Mouse (Mus musculus) right cerebral cortex, postnatal 25 days (tissue): Measurements from ENCODE around the gene Ttc28.

Source experiments
- DNase-seq: peaks from one replicate; pipeline ENCODE4 v3.0.0; 2022

Ttc28 gene

DNA sequence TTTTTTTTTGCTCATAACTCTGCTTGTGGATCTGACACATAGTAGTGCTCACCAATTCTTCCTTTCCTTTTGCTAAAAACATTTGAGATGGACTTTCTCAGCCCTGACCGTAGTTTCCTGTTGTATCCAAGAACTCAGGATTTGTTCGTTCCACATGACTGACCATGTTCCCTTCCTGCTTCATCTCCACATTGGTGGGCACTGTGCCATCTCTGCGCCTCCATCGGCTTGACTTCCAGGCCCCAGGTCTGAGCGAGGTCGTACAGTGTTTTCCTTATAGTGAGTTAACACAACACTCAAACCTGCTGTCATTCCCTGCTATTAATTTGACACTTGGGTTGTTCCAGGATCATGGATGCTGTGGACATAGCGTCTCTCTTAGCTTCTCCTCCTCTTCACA lies 225.2 kb downstream of the Ttc28 start:
- DNase-seq = no peak

- no peak for DNase-seq
Observed at GRCm38 (mm10) chr5:111111378-111111777, 231.8 kb downstream of the Ttc28 start.

DNA sequence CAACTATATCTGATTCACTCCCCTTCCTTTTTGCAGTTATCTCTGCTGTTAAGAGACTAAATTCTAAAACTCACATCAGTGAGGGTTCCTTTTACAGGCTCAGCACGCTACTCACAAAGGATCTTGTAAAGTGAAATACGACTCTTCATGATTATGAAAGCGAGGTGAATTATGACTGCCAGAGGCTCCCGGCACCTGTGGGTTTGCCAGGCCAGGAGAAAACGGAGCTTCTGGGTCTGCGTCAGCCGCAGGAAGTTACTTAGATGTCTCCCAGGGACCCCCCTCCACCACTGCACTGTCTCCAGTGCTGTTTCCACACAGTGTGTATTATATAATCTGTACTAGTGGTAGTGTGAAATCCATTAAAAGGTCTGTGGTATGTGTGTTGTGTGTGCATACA lies 233.6 kb downstream of the Ttc28 start:
- no peak for DNase-seq

DNA sequence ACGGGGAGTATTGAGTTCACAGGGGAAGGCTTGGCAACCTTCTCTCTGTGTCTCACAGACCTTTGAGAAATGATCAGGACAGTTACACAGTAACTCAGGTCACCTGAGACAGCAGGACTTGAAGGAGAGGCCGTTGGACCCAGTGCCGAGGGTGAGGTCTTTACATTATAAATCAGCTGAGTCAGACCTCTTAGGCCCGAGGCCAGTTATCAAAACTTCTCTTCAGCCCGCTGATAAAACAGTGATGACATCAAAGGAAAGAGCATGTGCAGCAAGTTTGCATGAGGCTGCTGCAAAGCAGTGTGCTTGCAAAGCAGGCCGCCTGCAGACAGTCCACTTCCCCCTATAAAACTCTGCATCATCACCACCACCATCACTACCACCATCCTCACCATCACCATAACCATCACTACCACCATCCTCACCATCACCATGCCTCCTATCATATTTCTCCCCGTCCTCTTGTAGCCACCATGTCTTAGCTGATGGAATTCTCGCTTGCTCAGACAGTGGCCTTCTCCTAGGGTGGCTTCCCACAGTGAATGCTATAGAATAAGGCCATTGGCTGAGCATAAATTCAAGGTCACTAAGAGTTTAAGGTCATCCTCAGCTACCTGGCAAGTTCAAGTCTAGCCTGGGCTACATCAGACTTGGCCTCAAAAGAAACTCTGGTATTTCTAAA lies 234.2 kb downstream of the Ttc28 start:
- DNase-seq = no peak

GRCm38 (mm10) chr5:111114597-111114996 lies 235.0 kb downstream of the Ttc28 start:
- no peak for DNase-seq

- no peak for DNase-seq
Observed at GRCm38 (mm10) chr5:111115519-111116350, 236.1 kb downstream of the Ttc28 start.

GRCm38 (mm10) chr5:111119805-111120204 lies 240.2 kb downstream of the Ttc28 start:
- DNase-seq = no peak

DNA sequence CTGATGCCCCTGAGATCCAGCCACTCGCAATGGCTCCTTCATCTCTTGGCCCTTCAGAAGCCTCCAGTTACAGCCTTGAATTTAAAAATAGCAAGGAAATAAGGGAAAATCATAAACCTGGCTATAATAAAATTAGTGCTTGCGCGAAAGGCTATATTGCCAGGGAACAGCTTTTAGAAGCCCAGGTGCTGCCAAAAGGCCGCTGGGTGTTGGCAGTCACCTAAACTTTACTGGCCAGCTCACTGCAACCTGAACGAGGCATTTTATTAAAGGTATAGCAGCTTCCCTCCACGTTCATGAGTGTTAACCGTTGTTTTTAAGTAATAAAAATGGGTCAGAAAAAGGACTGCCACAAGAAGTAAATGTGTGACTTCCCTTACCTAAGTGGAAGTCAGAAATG lies 240.7 kb downstream of the Ttc28 start:
- no peak for DNase-seq

- no peak for DNase-seq
Observed at GRCm38 (mm10) chr5:111120705-111121420, 241.3 kb downstream of the Ttc28 start.

DNA sequence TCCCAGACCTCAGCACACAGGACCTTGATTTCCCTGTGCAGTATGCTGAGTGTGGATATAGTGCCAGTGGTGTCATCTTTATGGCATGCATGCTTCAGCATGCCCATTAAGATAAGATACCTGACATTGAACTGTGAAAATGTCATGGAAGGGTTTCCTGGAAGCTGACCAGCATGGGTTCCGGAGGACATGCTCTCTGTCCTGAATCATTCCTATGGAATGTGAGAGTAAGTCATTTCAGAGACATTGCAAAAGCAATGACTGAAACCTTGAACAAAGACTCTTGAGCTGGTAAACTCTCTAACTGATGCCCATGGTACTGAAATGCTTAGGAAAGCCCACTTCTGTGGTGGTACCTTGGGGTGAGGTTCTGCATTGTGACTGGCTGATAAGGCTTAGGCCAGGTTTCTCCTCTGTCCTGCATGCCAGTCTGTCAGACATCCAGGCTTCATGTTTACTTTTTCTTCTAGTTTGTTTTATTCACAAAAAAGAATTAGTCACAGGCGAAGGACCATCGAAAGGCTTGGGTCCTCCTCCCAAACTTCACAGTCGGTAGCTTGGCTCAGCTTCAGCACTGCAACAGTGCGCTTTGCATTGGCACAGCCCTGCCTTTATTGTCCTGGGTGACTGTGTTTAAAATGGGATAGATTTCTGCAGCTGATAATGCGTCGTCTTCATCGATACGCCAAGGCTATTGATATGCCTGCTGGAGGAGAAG lies 242.9 kb downstream of the Ttc28 start:
- no peak for DNase-seq

GRCm38 (mm10) chr5:111123050-111123746 lies 243.6 kb downstream of the Ttc28 start:
- no peak for DNase-seq

DNA sequence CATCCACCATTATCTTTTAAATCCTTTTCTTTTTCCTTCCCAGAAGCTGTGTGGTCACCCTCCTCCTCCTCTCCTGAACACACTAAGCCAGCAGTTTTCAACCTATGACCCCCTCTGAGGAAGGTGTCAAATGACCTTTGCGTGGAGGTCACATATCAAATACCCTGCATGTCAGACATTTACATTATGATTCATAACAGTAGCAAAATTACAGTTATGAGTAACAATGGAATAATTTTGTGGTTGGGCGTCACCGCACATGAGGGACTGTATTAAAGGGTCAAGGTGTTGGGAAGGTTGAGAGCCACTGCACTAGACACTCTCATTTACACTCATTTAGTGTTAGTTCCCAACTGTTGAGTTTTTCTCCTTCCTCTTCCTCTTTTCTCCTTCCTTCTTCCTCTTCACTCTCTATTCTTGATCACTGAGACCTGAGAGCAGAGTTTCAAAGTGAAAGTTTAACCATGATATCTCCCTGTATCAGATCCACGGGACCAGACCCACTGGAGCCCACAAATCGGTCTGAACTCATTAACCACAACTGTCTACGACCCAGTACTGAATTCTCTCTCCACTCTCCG lies 245.1 kb downstream of the Ttc28 start:
- DNase-seq = no peak

DNA sequence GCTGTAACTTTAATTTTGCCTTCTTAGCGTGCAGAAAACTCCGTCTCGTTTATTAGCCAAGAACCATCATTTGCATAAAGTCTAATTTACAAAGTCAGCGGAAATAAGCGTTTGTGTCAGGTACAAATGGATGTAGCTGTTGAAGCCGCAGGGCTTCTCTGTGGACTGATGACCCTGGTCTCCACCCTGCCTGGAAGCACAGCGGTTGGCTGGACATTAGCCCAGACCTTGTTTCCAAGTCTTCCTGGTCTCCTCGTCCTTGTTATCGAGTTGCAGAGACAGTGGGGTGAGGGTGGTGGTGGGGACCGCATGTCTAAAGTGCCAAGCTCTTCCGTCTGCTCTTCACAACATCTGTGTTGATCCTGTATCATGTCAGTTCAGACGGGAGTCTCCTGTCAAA lies 246.1 kb downstream of the Ttc28 start:
- no peak for DNase-seq

DNA sequence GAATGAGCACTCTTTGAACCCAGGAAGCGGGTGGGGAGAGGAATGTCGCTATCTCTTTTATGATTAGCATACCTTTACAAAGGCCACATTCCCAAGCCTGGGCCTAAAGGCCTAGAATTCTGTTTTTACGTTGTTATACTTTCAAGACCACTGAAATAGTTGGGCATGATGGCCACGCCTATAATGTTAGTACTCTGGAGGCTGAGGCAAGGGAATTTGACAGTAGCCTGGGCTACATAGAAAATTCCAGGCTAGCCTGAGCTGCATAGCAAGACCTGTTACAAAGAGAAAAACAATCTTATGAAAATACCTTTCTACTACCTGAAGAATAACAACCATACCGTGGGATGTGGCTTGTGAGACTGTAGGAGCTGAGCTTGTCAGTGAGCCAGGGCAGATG lies 248.2 kb downstream of the Ttc28 start:
- DNase-seq = no peak

- no peak for DNase-seq
Observed at GRCm38 (mm10) chr5:111130121-111130520, 250.5 kb downstream of the Ttc28 start.

GRCm38 (mm10) chr5:111131561-111131960 lies 252.0 kb downstream of the Ttc28 start:
- no peak for DNase-seq

DNA sequence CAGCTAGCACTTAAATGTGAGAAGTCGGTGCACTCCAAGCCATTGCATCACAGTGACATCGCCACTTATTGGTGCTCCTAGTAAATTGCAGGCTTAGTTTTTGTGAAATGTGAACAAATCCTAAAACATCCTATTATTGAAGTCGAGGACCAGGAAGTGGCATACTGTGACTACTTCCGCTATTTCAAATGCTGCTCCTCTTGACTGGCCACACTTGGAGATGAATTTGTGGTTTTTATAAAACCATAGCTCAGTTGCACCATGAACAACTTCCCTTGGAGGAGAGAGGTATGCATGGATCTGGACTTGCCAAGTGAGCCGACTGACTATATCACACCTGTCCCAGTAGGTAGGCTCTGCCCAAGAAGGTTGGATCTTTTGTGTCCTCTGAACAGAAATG lies 253.5 kb downstream of the Ttc28 start:
- DNase-seq = no peak

GRCm38 (mm10) chr5:111133754-111134153 lies 254.2 kb downstream of the Ttc28 start:
- DNase-seq = no peak

DNA sequence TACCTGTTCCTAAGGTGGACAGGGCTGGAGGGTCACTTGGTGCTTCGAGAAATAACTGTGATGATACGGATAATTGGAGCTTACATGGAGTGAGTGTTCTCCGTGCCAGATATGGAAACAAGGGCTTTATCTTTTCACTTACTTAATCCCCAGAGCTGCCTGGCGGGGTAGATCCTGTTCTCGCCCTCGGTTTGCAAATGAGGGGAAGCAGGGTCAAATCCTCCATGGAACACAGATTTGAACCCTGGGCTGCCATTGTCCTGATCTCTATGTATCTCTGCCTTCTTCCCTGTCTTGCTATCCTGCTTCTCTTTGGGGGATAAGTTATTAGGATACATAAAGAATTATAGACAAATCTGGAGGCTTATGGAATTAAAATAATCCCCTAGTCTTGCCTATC lies 257.7 kb downstream of the Ttc28 start:
- no peak for DNase-seq

DNA sequence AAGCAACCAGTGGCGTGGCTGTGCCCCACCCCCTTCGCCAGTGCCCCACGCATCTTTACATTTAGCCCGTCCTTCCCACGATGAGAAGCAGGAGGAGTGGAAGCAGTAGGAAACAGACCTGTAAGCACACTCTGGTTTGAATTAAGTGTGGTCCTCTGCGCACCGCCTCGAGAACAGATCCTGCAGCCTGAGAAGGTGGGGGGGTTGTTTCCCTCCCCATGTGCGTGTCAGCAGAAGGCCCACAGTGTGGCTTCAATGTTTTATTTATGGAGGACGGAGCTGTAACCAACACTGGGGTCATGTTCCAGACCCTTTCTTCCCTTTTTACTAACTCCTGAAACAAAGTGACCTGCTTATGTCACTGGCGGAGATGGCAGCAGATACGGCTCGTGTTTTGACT lies 258.1 kb downstream of the Ttc28 start:
- DNase-seq = no peak

DNA sequence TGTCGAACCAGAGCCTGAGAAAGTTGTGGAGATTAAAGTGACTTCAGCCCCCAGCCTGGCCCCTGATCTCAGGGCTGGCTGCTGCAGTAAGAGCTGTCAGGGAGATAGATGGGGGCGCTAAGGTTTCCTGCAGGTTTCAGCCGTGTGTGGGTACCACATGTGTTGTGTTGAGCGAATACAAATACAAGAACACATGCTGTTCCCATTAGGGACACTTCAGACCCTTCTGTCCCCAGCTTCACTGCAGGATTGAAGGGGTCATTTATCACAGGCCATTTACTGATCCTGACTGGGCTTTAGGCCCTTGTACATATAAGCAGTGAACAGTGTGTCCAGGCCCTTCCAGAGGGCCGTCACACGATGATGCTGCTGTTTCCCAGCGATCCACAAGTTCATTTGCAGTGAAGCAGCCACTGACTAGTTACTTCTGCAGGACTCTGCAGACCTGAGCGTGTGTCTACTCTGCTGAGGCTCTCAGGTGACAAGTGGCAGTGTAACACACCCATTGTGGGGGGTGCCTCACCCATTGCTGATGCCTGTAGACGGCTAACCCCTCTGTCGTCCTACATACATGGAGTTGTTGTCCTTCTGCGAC lies 258.7 kb downstream of the Ttc28 start:
- no peak for DNase-seq
